Mouse (Mus musculus) embryonic facial prominence, embryonic 15.5 days (tissue): Measurements from ENCODE around the gene Pibf1. TPM values are rescaled to one million over a fixed set of nuclear protein-coding genes. Genes with fewer than 3 reads are reported as not detected.
A peak's percentile ranks its signal among the peaks of the same experiment; 100 is the strongest.

ENCODE experiments used
- ATAC-seq: fragments of 200-750 bp; cut with Nextera tagmentation; 2 replicates; pipeline ENCODE4 v1.8.0; 2017; ENCODE audit warnings: low read depth, moderate TSS enrichment; ENCODE audit not compliant: insufficient number of reproducible peaks, low FRiP score, low TSS enrichment
- H3K27ac ChIP-seq: fragments of 300-500 bp; sonication (generic); replicated peaks from 2 replicates; pipeline ENCODE4 v1.5.1; 2015; ENCODE audit warnings: mild to moderate bottlenecking, inconsistent platforms
- H3K27me3 ChIP-seq: fragments of 300-500 bp; sonication (generic); 2 replicates; pipeline ENCODE4 v1.6.1; 2015; ENCODE audit warnings: inconsistent platforms
- H3K36me3 ChIP-seq: fragments of 300-500 bp; sonication (generic); 2 replicates; pipeline ENCODE4 v1.6.1; 2015; ENCODE audit warnings: mild to moderate bottlenecking, inconsistent platforms
- H3K4me1 ChIP-seq: fragments of 300-500 bp; sonication (generic); 2 replicates; pipeline ENCODE4 v1.6.1; 2015; ENCODE audit warnings: inconsistent platforms
- H3K4me2 ChIP-seq: fragments of 300-500 bp; sonication (generic); replicated peaks from 2 replicates; pipeline ENCODE4 v1.6.1; 2015; ENCODE audit warnings: mild to moderate bottlenecking, inconsistent platforms
- H3K4me3 ChIP-seq: fragments of 300-500 bp; sonication (generic); replicated peaks from 2 replicates; pipeline ENCODE4 v1.5.1; 2015; ENCODE audit warnings: mild to moderate bottlenecking, inconsistent platforms
- H3K9ac ChIP-seq: fragments of 300-500 bp; sonication (generic); 2 replicates; pipeline ENCODE4 v1.6.1; 2015; ENCODE audit warnings: inconsistent platforms
- H3K9me3 ChIP-seq: fragments of 300-500 bp; sonication (generic); replicated peaks from 2 replicates; pipeline ENCODE4 v1.6.1; 2016; ENCODE audit warnings: inconsistent platforms
- WGBS: fragments of 180-500 bp; shearing (Covaris S2); methylation state at CpG from one replicate; pipeline ENCODE4 v1.1.7; 2015; 5-methylcytosine and 5-hydroxymethylcytosine counted together
- polyA plus RNA-seq: library from polyadenylated mRNA; unstranded; fragments of >200 nt; fragmentation: Nextera tagmentation; extraction: Ambion mirVana; gene quantifications from 2 replicates; pipeline ENCODE4 v1.2.1, GENCODE M21; 2015

Pibf1 gene
- polyA plus RNA-seq, 1 experiment from 2014 or later = 19.9 TPM

DNA sequence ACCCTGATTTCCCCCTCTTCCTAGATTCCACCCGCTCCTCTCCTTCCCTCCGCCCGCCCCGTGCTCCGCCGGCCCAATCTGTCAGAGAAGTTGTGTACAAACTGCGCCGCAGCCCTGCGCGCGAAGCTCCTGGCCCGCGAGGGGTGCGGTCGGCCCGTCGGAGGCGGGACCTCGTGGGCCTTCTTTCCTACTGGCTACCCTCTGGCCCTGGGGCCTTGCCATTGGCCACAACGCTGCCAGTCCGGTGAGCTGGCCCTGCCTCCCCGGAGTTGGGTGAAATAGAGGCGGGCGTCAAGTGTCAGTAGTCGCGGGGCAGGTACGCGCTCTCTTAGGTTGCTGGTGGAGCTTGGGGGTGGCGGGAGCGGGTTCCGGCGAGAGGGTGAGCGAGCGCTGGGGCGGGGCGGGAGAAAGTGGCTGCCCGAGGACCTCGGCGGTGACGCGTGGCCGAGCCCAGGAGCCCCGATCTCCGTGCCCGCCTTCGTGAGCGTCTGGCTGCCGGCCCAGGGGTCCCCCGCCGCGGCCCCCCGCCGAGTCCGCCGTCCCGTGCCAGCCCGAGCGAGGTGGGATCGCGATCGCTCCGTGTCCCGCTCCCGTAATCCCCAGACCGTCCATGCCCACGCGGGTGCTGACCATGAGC is 199.3 kb downstream of the Pibf1 start, which contains the start of gene Klf5:
Klf5 (plus strand) TSS at position 307 of the 637 bp plus-strand sequence.
- Histone ChIP-seq H3K36me3 (no peaks in the 10 kb centered on the region), H3K4me2 (peak within 1 kb of the TSS; percentile 91), H3K27ac (peak within 1 kb of the TSS; percentile 89), H3K4me3 (peak within 1 kb of the TSS; percentile 83), H3K9ac (peak within 1 kb of the TSS; percentile 76), H3K9me3 (no peaks in the 10 kb centered on the region), H3K27me3 (no peaks in the 10 kb centered on the region), H3K4me1 (no peaks in the 10 kb centered on the region)
- WGBS = 0% methylated on average over 65 of the region's 67 CpGs
- ATAC-seq = peak; percentile 97

DNA sequence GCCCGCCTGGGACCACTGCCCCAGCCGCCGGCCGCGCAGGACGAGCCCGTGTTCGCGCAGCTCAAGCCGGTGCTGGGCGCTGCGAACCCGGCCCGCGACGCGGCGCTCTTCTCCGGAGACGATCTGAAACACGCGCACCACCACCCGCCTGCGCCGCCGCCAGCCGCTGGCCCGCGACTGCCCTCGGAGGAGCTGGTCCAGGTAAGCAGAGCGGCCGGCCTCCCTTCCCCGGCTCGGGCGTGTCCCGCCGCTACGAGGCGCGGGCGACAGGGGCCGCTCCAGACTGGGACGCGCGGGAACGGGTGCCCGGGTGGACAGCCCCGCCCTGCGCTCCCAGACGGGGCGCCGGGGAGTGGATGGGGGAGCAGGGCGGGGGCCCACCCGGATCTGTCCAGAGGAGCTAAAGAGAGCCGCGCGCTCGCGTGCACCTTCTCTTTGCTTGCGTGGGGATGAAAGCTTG is 199.8 kb downstream of the Pibf1 start:
- H3K27ac ChIP-seq = peak overlapping the region; percentile 89
- ATAC-seq = peak; percentile 70
- whole genome bisulfite sequencing = under 1% methylated on average over 59 of the region's 60 CpGs

GRCm38 (mm10) chr14:99299701-99300191 is 200.5 kb downstream of the Pibf1 start:
- Histone ChIP-seq H3K4me3 (peak overlapping the region; percentile 83), H3K27ac (peak overlapping the region; percentile 89), H3K27me3 (no peaks in the 10 kb centered on the region), H3K4me1 (no peaks in the 10 kb centered on the region), H3K9ac (peak overlapping the region; percentile 76), H3K9me3 (no peaks in the 10 kb centered on the region), H3K36me3 (0 out of 2 replicates have a peak, but pooled peaks cover 2% of the 10 kb centered on the region), H3K4me2 (peak overlapping the region; percentile 91)
- 1% methylated on average over 21 of the region's 21 CpGs for WGBS
- ATAC-seq = no peak

More for the DNA sequence above, 199.8 kb downstream of the Pibf1 start:
- 0 out of 2 replicates have a peak, but pooled peaks cover 2% of the 10 kb centered on the region for H3K36me3 ChIP-seq
- peak overlapping the region; percentile 83 for H3K4me3 ChIP-seq
- H3K4me2 ChIP-seq = peak overlapping the region; percentile 91
- no peaks in the 10 kb centered on the region for H3K4me1 ChIP-seq
- no peaks in the 10 kb centered on the region for H3K27me3 ChIP-seq
- H3K9me3 ChIP-seq = no peaks in the 10 kb centered on the region
- peak overlapping the region; percentile 76 for H3K9ac ChIP-seq

- no peak for ATAC-seq
- WGBS = 54% methylated on average over 11 of the region's 11 CpGs
- Histone ChIP-seq H3K9me3 (no peaks in the 10 kb centered on the region), H3K4me2 (peak overlapping the region; percentile 27), H3K4me3 (peak overlapping the region; percentile 83), H3K4me1 (no peaks in the 10 kb centered on the region), H3K36me3 (0 out of 2 replicates have a peak, but pooled peaks cover 2% of the 10 kb centered on the region), H3K9ac (no peak overlapping the region), H3K27ac (no peak overlapping the region), H3K27me3 (no peaks in the 10 kb centered on the region)
Observed at GRCm38 (mm10) chr14:99301472-99301871, 202.2 kb downstream of the Pibf1 start.

Other genes starting within 250 kb of the Pibf1 start
- 1.6 and 2.4 TPM in 2 replicates for gene Rpl36a-ps1, start 105.1 kb upstream of the Pibf1 start, polyA plus RNA-seq
- 64.3 and 69.2 TPM in 2 replicates for gene Mzt1, start 53.3 kb upstream of the Pibf1 start, polyA plus RNA-seq
- gene Bora, start 53.2 kb upstream of the Pibf1 start, polyA plus RNA-seq = 46.7 and 48.5 TPM in 2 replicates
- gene Dis3, start 346 bp downstream of the Pibf1 start, polyA plus RNA-seq = 25.5 and 27.6 TPM in 2 replicates
- gene Klf5, start 199.3 kb downstream of the Pibf1 start, polyA plus RNA-seq = 70.8 and 75.4 TPM in 2 replicates